ENCODE assay signal across 9 mouse cellular contexts in genomic region chr6:37391313-37391712, GRCm38 (mm10). TPM values are rescaled to one million over a fixed set of nuclear protein-coding genes. Genes with fewer than 3 reads are reported as not detected.
DNase-seq lines count a peak whose midpoint lies in the region; ATAC-seq and TF ChIP-seq lines count a peak whose summit lies in the region.
"Had no signal": no experiment of that assay in that cellular context is flagged by ENCODE, and none has a peak within 500 bp of the region (broad histone marks: within the 10 kb centered on the region; RNA-seq: fewer than 3 reads in every experiment).

No protein-coding gene starts in this region.

- no peaks in the 10 kb centered on the region for H3K27me3 ChIP-seq in embryonic facial prominence, embryonic 14.5 days (replicated peaks; ENCODE audit: control insufficient read depth, insufficient read depth, low read length)
- no peaks in the 10 kb centered on the region for H3K27me3 ChIP-seq in embryonic facial prominence, embryonic 10.5 days (replicated peaks; ENCODE audit: low read depth, poor library complexity, severe bottlenecking)
- no peaks in the 10 kb centered on the region for H3K27me3 ChIP-seq in limb, embryonic 14.5 days (ENCODE audit: control insufficient read depth, insufficient read depth, low read length)
- no peaks in the 10 kb centered on the region for H3K27me3 ChIP-seq in midbrain, embryonic 14.5 days (ENCODE audit: control insufficient read depth, insufficient read depth, low read length)

- H3K9ac ChIP-seq in embryonic facial prominence, embryonic 14.5 days (ENCODE audit: low read depth, low read length), result no peak overlapping the region
- no peak overlapping the region for H3K9ac ChIP-seq in limb, embryonic 14.5 days (ENCODE audit: low read depth, low read length, severe bottlenecking)
- H3K9ac ChIP-seq in midbrain, embryonic 14.5 days (replicated peaks; ENCODE audit: low read length), result no peak overlapping the region
- H3K9ac ChIP-seq: liver, embryonic 14.5 days had no signal

- no peak overlapping the region; the same call in 1 of the 2 replicates for H3K27ac ChIP-seq in embryonic facial prominence, embryonic 14.5 days (replicated peaks; ENCODE audit: low read depth, low read length)
- H3K27ac ChIP-seq in embryonic facial prominence, embryonic 10.5 days (replicated peaks), result no peak overlapping the region
- peak overlapping the region; percentile 46; the same call in 1 of the 2 replicates for H3K27ac ChIP-seq in embryonic fibroblast, embryonic 13.5 days (ENCODE audit: insufficient read depth, low read length)
- H3K27ac ChIP-seq in limb, embryonic 14.5 days (replicated peaks; ENCODE audit: low read depth, low read length), result no peak overlapping the region
- no peak overlapping the region for H3K27ac ChIP-seq in midbrain, embryonic 14.5 days (replicated peaks; ENCODE audit: low read depth, low read length)
- H3K27ac ChIP-seq: liver, embryonic 14.5 days had no signal

- intact Hi-C loops in heart, postnatal 14 days (cut with DNase I), result no loop called here

- no peaks in the 10 kb centered on the region for H3K9me3 ChIP-seq in embryonic facial prominence, embryonic 14.5 days (ENCODE audit: control insufficient read depth, low read length)
- H3K9me3 ChIP-seq in embryonic facial prominence, embryonic 10.5 days, result no peaks in the 10 kb centered on the region
- no peaks in the 10 kb centered on the region for H3K9me3 ChIP-seq in limb, embryonic 14.5 days (ENCODE audit: control insufficient read depth, low read length)
- no peaks in the 10 kb centered on the region for H3K9me3 ChIP-seq in midbrain, embryonic 14.5 days (ENCODE audit: control insufficient read depth, low read length)

- no peak overlapping the region for H3K4me3 ChIP-seq in embryonic facial prominence, embryonic 14.5 days (ENCODE audit: low read depth, low read length)
- H3K4me3 ChIP-seq in embryonic facial prominence, embryonic 10.5 days, result no peak overlapping the region
- H3K4me3 ChIP-seq in embryonic fibroblast, embryonic 13.5 days (ENCODE audit: insufficient read depth, low read length), result no peak overlapping the region
- no peak overlapping the region for H3K4me3 ChIP-seq in limb, embryonic 14.5 days (replicated peaks; ENCODE audit: low read length)
- no peak overlapping the region for H3K4me3 ChIP-seq in midbrain, embryonic 14.5 days (replicated peaks; ENCODE audit: low read depth, low read length)

- DNase-seq in embryonic facial prominence, embryonic 14.5 days (ENCODE audit: low spot score), result peak; percentile 76
- no peak for DNase-seq in embryonic facial prominence, embryonic 10.5 days (ENCODE audit: low spot score)
- peak; percentile 47 to 76 for DNase-seq in heart, postnatal 14 days
- DNase-seq in limb, embryonic 14.5 days (ENCODE audit: low spot score), result peak; percentile 58
- DNase-seq in midbrain, embryonic 14.5 days, result no peak
- DNase-seq in cerebellum, postnatal 10 days, result no peak

- no peak for TF ChIP-seq CTCF in embryonic fibroblast, embryonic 13.5 days (IDR thresholded peaks at IDR 0.05; ENCODE audit: borderline replicate concordance, insufficient read depth, low read length)

- 65% methylated on average over 7 of the region's 7 CpGs for WGBS in embryonic facial prominence, embryonic 14.5 days
- WGBS in embryonic facial prominence, embryonic 10.5 days, result 83% methylated on average over 7 of the region's 7 CpGs
- WGBS in limb, embryonic 14.5 days, result 53% methylated on average over 7 of the region's 7 CpGs
- 82% methylated on average over 7 of the region's 7 CpGs for WGBS in midbrain, embryonic 14.5 days

- no peak for TF ChIP-seq POLR2A in embryonic fibroblast, embryonic 13.5 days (IDR thresholded peaks at IDR 0.05; ENCODE audit: low read depth, low read length)
- no peak for TF ChIP-seq POLR2A in limb, embryonic 14.5 days (IDR thresholded peaks at IDR 0.05; ENCODE audit: borderline replicate concordance, extremely low read depth, insufficient read depth, insufficient read length)

- peak; percentile 34; the same call in 1 of the 2 replicates for ATAC-seq in embryonic facial prominence, embryonic 14.5 days (ENCODE audit: low read depth)
- peak; percentile 37; the same call in 1 of the 2 replicates for ATAC-seq in limb, embryonic 14.5 days (ENCODE audit: low FRiP score, low read depth)
- ATAC-seq in cerebellum, adult (ENCODE audit: insufficient number of reproducible peaks, low FRiP score, low TSS enrichment), result no peak
- no peak for ATAC-seq in midbrain, embryonic 14.5 days (ENCODE audit: low FRiP score, low TSS enrichment)

- H3K4me2 ChIP-seq in embryonic facial prominence, embryonic 14.5 days (ENCODE audit: low read depth, low read length), result no peak overlapping the region
- no peak overlapping the region for H3K4me2 ChIP-seq in limb, embryonic 14.5 days (replicated peaks; ENCODE audit: low read depth, low read length, severe bottlenecking)
- no peak overlapping the region for H3K4me2 ChIP-seq in midbrain, embryonic 14.5 days (ENCODE audit: low read length)

- peaks cover 12% of the 10 kb centered on the region; the same call in 1 of the 2 replicates for H3K4me1 ChIP-seq in embryonic facial prominence, embryonic 14.5 days (ENCODE audit: control insufficient read depth, insufficient read depth, low read length)
- peaks cover 21% of the 10 kb centered on the region for H3K4me1 ChIP-seq in embryonic facial prominence, embryonic 10.5 days
- H3K4me1 ChIP-seq in embryonic fibroblast, embryonic 13.5 days (ENCODE audit: control insufficient read depth, insufficient read depth, low read length), result peaks cover 11% of the 10 kb centered on the region; the same call in 1 of the 2 replicates
- peaks cover 32% of the 10 kb centered on the region for H3K4me1 ChIP-seq in limb, embryonic 14.5 days (ENCODE audit: control insufficient read depth, insufficient read depth, low read length)
- no peaks in the 10 kb centered on the region for H3K4me1 ChIP-seq in midbrain, embryonic 14.5 days (ENCODE audit: control insufficient read depth, insufficient read depth, low read length)

- H3K36me3 ChIP-seq in embryonic facial prominence, embryonic 14.5 days (ENCODE audit: control insufficient read depth, insufficient read depth, low read length), result 0 out of 2 replicates have a peak, but pooled peaks cover 4% of the 10 kb centered on the region
- H3K36me3 ChIP-seq in embryonic facial prominence, embryonic 10.5 days (replicated peaks), result no peaks in the 10 kb centered on the region
- peaks cover 13% of the 10 kb centered on the region; the same call in 1 of the 2 replicates for H3K36me3 ChIP-seq in limb, embryonic 14.5 days (ENCODE audit: control insufficient read depth, insufficient read depth, low read length)
- H3K36me3 ChIP-seq in midbrain, embryonic 14.5 days (ENCODE audit: control insufficient read depth, insufficient read depth, low read length), result no peaks in the 10 kb centered on the region

RNA-seq across cellular contexts. Expression of gene Creb3l2, which starts 50.6 kb away (rescaled TPM):
- polyA plus RNA-seq in embryonic facial prominence, embryonic 14.5 days (2014; fragmentation: Nextera tagmentation; extraction: Ambion mirVana), result 34.5 and 35.3 TPM in 2 replicates
- polyA plus RNA-seq in embryonic facial prominence, embryonic 10.5 days (2016; fragmentation: Nextera tagmentation; extraction: Ambion mirVana), result 12.4 and 12.5 TPM in 2 replicates
- 55.0 and 62.8 TPM in 2 replicates for polyA plus RNA-seq in embryonic fibroblast, embryonic 13.5 days (2011; ENCODE audit: insufficient read length, low read depth, missing spikeins)
- 10 to 100 TPM; 27.4 to 29.5 TPM for total RNA-seq in heart, postnatal 14 days (2021)
- 51.7 and 60.1 TPM in 2 replicates for polyA plus RNA-seq in limb, embryonic 14.5 days (2012; rRNA removed)
- 44.4 and 48.2 TPM in 2 replicates for polyA plus RNA-seq in limb, embryonic 14.5 days (2014; fragmentation: Nextera tagmentation; extraction: Ambion mirVana)
- polyA plus RNA-seq in midbrain, embryonic 14.5 days (2014; fragmentation: Nextera tagmentation; extraction: Ambion mirVana), result 1.6 and 3.2 TPM in 2 replicates

Comparison
In these comparisons a context has a peak if more than half of its experiments do, and no peak if none do; other contexts are left out.
1. DNase-seq: peak in embryonic facial prominence, embryonic 14.5 days (single experiment), heart, postnatal 14 days (2 of 2) and limb, embryonic 14.5 days (single experiment); none in embryonic facial prominence, embryonic 10.5 days (single experiment), midbrain, embryonic 14.5 days (single experiment) and cerebellum, postnatal 10 days (0 of 2).
2. ATAC-seq: peak in embryonic facial prominence, embryonic 14.5 days (single experiment) and limb, embryonic 14.5 days (single experiment); none in cerebellum, adult (single experiment) and midbrain, embryonic 14.5 days (single experiment).